Mouse (Mus musculus): Measurements from ENCODE around the gene Cers6.

The Cers6 gene

GRCm38 (mm10) chr2:68860904-68861685 lies at the start of gene Cers6:
TSS of gene Cers6 (plus strand) at chr2:68861441.
- DNase-seq, result peak; percentile 99

GRCm38 (mm10) chr2:68814409-68814808 lies 46.8 kb upstream of the Cers6 start:
- DNase-seq, result no peak

GRCm38 (mm10) chr2:68819040-68819439 lies 42.2 kb upstream of the Cers6 start:
- no peak for DNase-seq

GRCm38 (mm10) chr2:68822152-68822887 lies 38.9 kb upstream of the Cers6 start:
- no peak for DNase-seq

- no peak for DNase-seq
Observed at GRCm38 (mm10) chr2:68825326-68826020, 35.8 kb upstream of the Cers6 start.

- DNase-seq, result no peak
Observed at GRCm38 (mm10) chr2:68843330-68843729, 17.9 kb upstream of the Cers6 start.

GRCm38 (mm10) chr2:68844530-68844929 lies 16.7 kb upstream of the Cers6 start:
- no peak for DNase-seq

GRCm38 (mm10) chr2:68845002-68845740 lies 16.1 kb upstream of the Cers6 start:
- DNase-seq, result no peak

- no peak for DNase-seq
Observed at GRCm38 (mm10) chr2:68860391-68860790, 850 bp upstream of the Cers6 start.

GRCm38 (mm10) chr2:68861721-68862463 lies 651 bp downstream of the Cers6 start:
- DNase-seq, result peak; percentile 68

- no peak for DNase-seq
Observed at GRCm38 (mm10) chr2:68862464-68863266, 1.4 kb downstream of the Cers6 start.

GRCm38 (mm10) chr2:68863561-68863960 lies 2.3 kb downstream of the Cers6 start:
- no peak for DNase-seq

GRCm38 (mm10) chr2:68864366-68864765 lies 3.1 kb downstream of the Cers6 start:
- DNase-seq, result no peak

GRCm38 (mm10) chr2:68867148-68867547 lies 5.9 kb downstream of the Cers6 start:
- no peak for DNase-seq

- DNase-seq, result no peak
Observed at GRCm38 (mm10) chr2:68870999-68871780, 9.9 kb downstream of the Cers6 start.

- no peak for DNase-seq
Observed at GRCm38 (mm10) chr2:68873086-68873485, 11.8 kb downstream of the Cers6 start.

GRCm38 (mm10) chr2:68873653-68874441 lies 12.6 kb downstream of the Cers6 start:
- DNase-seq, result peak; percentile 40

- DNase-seq, result no peak
Observed at GRCm38 (mm10) chr2:68874575-68874974, 13.3 kb downstream of the Cers6 start.

GRCm38 (mm10) chr2:68879071-68879651 lies 17.9 kb downstream of the Cers6 start:
- DNase-seq, result no peak
